Mouse (Mus musculus): ENCODE measurements around the gene Stat5a. TPM values are rescaled to one million over a fixed set of nuclear protein-coding genes. Genes with fewer than 3 reads are reported as not detected.
A peak's percentile ranks its signal among the peaks of the same experiment; 100 is the strongest.

Gene Stat5a
- total and polyA plus RNA-seq, 2 experiments from 2014 or later: 4.0 to 5.1 TPM

GRCm38 (mm10) chr11:100822365-100822764 is 36.8 kb upstream of the Stat5a start:
- Histone ChIP-seq H3K27ac (ENCODE audit: low read depth, low read length) (no peak overlapping the region), H3K4me2 (ENCODE audit: low read depth, low read length, poor library complexity, severe bottlenecking) (no peak overlapping the region), H3K27me3 (ENCODE audit: insufficient read depth, low read length) (no peaks in the 10 kb centered on the region), H3K4me3 (ENCODE audit: low read depth, low read length) (no peak overlapping the region), H3K9me3 (ENCODE audit: low read length) (no peaks in the 10 kb centered on the region), H3K9ac (replicated peaks; ENCODE audit: low read length, poor library complexity, severe bottlenecking) (no peak overlapping the region), H3K4me1 (ENCODE audit: insufficient read depth, low read length) (no peaks in the 10 kb centered on the region), H3K36me3 (ENCODE audit: insufficient read depth, low read length) (no peaks in the 10 kb centered on the region)
- 73% methylated on average over 12 of the region's 12 CpGs for WGBS
- TF ChIP-seq CTCF (IDR thresholded peaks at IDR 0.05): no peak
- ATAC-seq (ENCODE audit: low FRiP score): no peak
- no peak for DNase-seq (ENCODE audit: low spot score)

DNA sequence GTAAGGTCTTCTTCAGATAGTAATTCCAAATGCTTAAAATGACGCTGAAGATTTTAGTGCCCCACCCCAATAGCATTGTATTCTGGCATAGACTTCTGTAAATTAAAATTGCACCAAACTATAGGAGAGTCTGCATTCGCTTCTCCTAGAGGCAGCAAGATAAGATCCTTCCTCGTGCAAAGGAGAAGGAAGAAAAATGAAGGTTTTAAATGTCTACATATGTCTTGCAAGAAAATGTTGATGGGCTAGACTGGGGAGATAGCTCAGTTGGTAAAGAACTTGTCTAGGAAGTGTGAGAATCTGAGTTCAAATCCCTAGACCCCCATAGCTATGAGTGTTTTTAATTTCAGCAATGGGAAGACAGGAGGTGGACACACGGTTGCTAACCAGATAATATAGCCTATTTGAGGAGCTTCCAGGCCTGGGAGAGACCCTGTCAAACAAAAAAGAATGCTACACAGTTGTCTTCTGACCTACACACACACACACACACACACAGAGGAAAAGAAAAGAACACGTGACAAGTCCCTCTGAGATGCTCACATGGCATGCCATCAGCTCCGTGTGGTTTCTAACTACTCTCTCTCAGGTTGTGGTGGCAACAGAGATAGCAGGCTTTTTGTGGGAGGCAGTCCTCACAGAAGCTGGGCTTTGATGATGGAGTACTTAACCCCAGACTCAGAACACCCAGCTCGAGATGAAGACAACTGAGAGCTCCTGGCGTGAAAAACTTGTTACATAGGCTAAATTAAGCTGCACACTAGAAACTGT is 35.4 kb upstream of the Stat5a start:
- TF ChIP-seq CTCF (IDR thresholded peaks at IDR 0.05): no peak
- Histone ChIP-seq H3K27ac (ENCODE audit: low read depth, low read length) (no peak overlapping the region), H3K4me2 (ENCODE audit: low read depth, low read length, poor library complexity, severe bottlenecking) (no peak overlapping the region), H3K9ac (replicated peaks; ENCODE audit: low read length, poor library complexity, severe bottlenecking) (no peak overlapping the region), H3K36me3 (ENCODE audit: insufficient read depth, low read length) (no peaks in the 10 kb centered on the region), H3K4me3 (ENCODE audit: low read depth, low read length) (no peak overlapping the region), H3K4me1 (ENCODE audit: insufficient read depth, low read length) (peaks cover 2% of the 10 kb centered on the region; the same call in 1 of the 2 replicates), H3K9me3 (ENCODE audit: low read length) (no peaks in the 10 kb centered on the region), H3K27me3 (ENCODE audit: insufficient read depth, low read length) (no peaks in the 10 kb centered on the region)
- WGBS: 69% methylated on average over 8 of the region's 8 CpGs
- DNase-seq (ENCODE audit: low spot score) (no peak), ATAC-seq (ENCODE audit: low FRiP score) (no peak)

- H3K9me3 ChIP-seq (ENCODE audit: low read length): no peaks in the 10 kb centered on the region
- 83% methylated on average over 7 of the region's 7 CpGs for WGBS
- no peaks in the 10 kb centered on the region for H3K36me3 ChIP-seq (ENCODE audit: insufficient read depth, low read length)
- no peak overlapping the region for H3K27ac ChIP-seq (ENCODE audit: low read depth, low read length)
- peaks cover 3% of the 10 kb centered on the region; the same call in 1 of the 2 replicates for H3K4me1 ChIP-seq (ENCODE audit: insufficient read depth, low read length)
- no peak overlapping the region for H3K4me3 ChIP-seq (ENCODE audit: low read depth, low read length)
- no peak for TF ChIP-seq CTCF (IDR thresholded peaks at IDR 0.05)
- DNase-seq (ENCODE audit: low spot score): no peak
- H3K9ac ChIP-seq (replicated peaks; ENCODE audit: low read length, poor library complexity, severe bottlenecking): no peak overlapping the region
- H3K27me3 ChIP-seq (ENCODE audit: insufficient read depth, low read length): no peaks in the 10 kb centered on the region
- H3K4me2 ChIP-seq (ENCODE audit: low read depth, low read length, poor library complexity, severe bottlenecking): no peak overlapping the region
- no peak for ATAC-seq (ENCODE audit: low FRiP score)
Observed at GRCm38 (mm10) chr11:100824496-100824895, 34.7 kb upstream of the Stat5a start.

- Histone ChIP-seq H3K27ac (ENCODE audit: low read depth, low read length) (no peak overlapping the region), H3K9me3 (ENCODE audit: low read length) (no peaks in the 10 kb centered on the region), H3K4me1 (ENCODE audit: insufficient read depth, low read length) (peaks cover 3% of the 10 kb centered on the region; the same call in 1 of the 2 replicates), H3K9ac (replicated peaks; ENCODE audit: low read length, poor library complexity, severe bottlenecking) (no peak overlapping the region), H3K36me3 (ENCODE audit: insufficient read depth, low read length) (no peaks in the 10 kb centered on the region), H3K4me2 (ENCODE audit: low read depth, low read length, poor library complexity, severe bottlenecking) (no peak overlapping the region), H3K4me3 (ENCODE audit: low read depth, low read length) (no peak overlapping the region), H3K27me3 (ENCODE audit: insufficient read depth, low read length) (no peaks in the 10 kb centered on the region)
- ATAC-seq (ENCODE audit: low FRiP score) (no peak), DNase-seq (ENCODE audit: low spot score) (no peak)
- WGBS: 80% methylated on average over 9 of the region's 9 CpGs
- TF ChIP-seq CTCF (IDR thresholded peaks at IDR 0.05): no peak
Observed at GRCm38 (mm10) chr11:100825451-100825850, 33.7 kb upstream of the Stat5a start.

DNA sequence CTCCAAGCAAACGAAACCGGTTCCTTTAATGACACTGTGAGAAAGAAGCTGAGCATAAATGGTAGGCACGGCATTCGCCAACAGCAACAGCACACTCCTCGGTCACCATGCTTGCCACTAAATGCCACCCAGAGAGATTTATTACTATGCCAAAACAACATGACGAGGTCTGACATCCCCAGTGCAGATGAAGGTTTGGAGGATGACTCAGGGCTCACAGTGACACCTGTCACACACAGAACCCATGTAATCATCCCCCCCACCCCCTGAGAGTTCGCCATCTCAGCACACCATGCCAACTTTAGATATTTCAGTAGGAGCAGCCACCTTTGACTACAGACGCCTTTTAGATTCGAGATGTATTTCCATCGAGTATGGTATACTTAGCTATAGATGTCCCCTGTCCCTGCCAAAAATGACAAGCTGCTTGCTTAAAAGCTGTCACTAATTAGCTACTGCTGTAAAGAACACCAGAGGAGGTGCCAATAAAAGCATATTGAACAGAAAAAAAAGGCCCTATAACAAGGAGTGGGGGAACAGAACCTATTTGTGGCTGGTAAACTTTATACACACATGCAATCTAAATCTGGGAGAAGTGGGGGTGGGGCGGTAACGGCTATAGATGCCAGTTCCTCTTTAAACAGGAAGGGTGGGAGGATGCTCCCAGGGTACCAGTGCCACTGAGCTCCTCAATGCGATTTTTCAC is 32.8 kb upstream of the Stat5a start:
- DNase-seq (ENCODE audit: low spot score) (no peak), ATAC-seq (ENCODE audit: low FRiP score) (no peak)
- H3K4me3 ChIP-seq (ENCODE audit: low read depth, low read length): no peak overlapping the region
- H3K36me3 ChIP-seq (ENCODE audit: insufficient read depth, low read length): no peaks in the 10 kb centered on the region
- no peak overlapping the region for H3K4me2 ChIP-seq (ENCODE audit: low read depth, low read length, poor library complexity, severe bottlenecking)
- H3K27ac ChIP-seq (ENCODE audit: low read depth, low read length): no peak overlapping the region
- H3K4me1 ChIP-seq (ENCODE audit: insufficient read depth, low read length): peaks cover 3% of the 10 kb centered on the region; the same call in 1 of the 2 replicates
- 81% methylated on average over 13 of the region's 13 CpGs for WGBS
- no peaks in the 10 kb centered on the region for H3K9me3 ChIP-seq (ENCODE audit: low read length)
- TF ChIP-seq CTCF (IDR thresholded peaks at IDR 0.05): no peak
- no peaks in the 10 kb centered on the region for H3K27me3 ChIP-seq (ENCODE audit: insufficient read depth, low read length)
- H3K9ac ChIP-seq (replicated peaks; ENCODE audit: low read length, poor library complexity, severe bottlenecking): no peak overlapping the region

DNA sequence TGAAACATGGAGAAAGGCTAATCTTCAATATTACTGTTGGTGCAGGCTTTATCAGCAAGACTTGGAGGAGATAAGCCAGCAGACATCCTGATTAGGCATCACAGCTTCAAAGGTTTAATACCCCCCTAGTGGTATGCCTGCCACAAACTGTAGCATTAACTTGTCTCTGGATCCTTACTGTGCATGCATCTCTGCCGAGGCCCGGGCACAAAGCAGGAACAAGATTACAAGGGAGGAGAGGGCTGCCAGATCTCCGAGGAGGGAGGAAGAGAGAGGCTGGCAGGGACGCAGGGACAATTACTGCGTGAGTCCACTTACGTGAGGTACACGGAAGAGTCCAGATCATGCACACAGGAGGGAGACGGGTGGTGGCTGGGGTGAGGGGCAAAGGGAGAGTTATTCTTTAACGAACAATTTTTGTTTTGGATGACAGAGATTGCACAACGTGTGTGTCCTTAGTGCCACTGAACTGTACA is 30.4 kb upstream of the Stat5a start:
- H3K27ac ChIP-seq (ENCODE audit: low read depth, low read length): 0 out of 2 replicates have a peak overlapping the region, but pooled peaks have one; percentile 32
- H3K9ac ChIP-seq (replicated peaks; ENCODE audit: low read length, poor library complexity, severe bottlenecking): no peak overlapping the region

More for the DNA sequence above, 30.4 kb upstream of the Stat5a start:
- Histone ChIP-seq H3K36me3 (ENCODE audit: insufficient read depth, low read length) (no peaks in the 10 kb centered on the region), H3K4me3 (ENCODE audit: low read depth, low read length) (no peak overlapping the region), H3K9me3 (ENCODE audit: low read length) (no peaks in the 10 kb centered on the region), H3K4me1 (ENCODE audit: insufficient read depth, low read length) (peaks cover 3% of the 10 kb centered on the region; the same call in 1 of the 2 replicates), H3K27me3 (ENCODE audit: insufficient read depth, low read length) (no peaks in the 10 kb centered on the region), H3K4me2 (ENCODE audit: low read depth, low read length, poor library complexity, severe bottlenecking) (no peak overlapping the region)
- peak; percentile 57 for TF ChIP-seq CTCF (IDR thresholded peaks at IDR 0.05)
- ATAC-seq (ENCODE audit: low FRiP score) (no peak), DNase-seq (ENCODE audit: low spot score) (no peak)
- 30% methylated on average over 10 of the region's 10 CpGs for WGBS
